Mouse (Mus musculus): ENCODE data around the gene B4galnt1.

The B4galnt1 gene

GRCm38 (mm10) chr10:127141500-127141899 is 23.5 kb upstream of the B4galnt1 start:
- 78% methylated on average over 8 of the region's 8 CpGs for WGBS

DNA sequence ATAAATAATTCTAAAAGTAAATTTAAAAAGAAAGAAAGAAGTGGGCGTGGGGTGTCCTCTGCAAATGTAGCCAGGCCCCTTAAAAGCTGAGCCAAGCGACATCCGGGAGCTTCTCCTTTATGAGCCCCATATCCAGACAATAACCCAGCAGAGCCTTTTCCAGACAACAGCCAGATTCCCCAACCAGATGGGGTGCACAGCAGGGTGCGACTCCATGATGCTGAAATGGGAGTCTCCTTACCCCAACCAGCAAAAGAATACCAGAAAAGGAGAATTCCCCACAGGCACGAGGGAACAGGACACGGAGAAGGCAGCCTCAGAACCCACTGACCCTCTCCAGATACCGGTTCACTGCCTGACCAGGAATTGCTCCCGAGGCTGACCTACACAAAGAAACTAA is 21.8 kb upstream of the B4galnt1 start:
- WGBS, result 86% methylated on average over 8 of the region's 8 CpGs

DNA sequence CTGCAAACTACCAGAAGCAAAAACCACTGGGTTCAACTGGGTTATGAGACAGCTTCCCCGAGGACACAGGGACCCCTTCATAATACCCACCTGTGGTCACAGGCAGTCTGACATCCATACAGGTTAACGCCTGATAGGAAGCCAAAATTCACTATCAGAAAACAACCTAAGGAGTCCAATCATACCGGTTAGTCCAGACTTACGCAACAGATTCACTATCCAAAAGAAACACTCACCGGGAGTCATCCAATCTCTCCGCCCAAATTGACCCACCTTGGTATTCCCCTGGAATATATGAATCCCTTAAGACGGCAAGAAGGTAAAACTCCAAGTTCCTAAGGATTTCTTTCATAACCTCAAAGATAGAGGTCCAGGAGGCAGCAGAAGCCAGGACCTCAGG is 20.5 kb upstream of the B4galnt1 start:
- 92% methylated on average over 7 of the region's 7 CpGs for WGBS

- 84% methylated on average over 5 of the region's 5 CpGs for WGBS
These were observed 19.7 kb upstream of the B4galnt1 start for GRCm38 (mm10) chr10:127145303-127145702.

GRCm38 (mm10) chr10:127147135-127147534 is 17.9 kb upstream of the B4galnt1 start:
- 76% methylated on average over 6 of the region's 6 CpGs for WGBS

GRCm38 (mm10) chr10:127150471-127150872 is 14.6 kb upstream of the B4galnt1 start:
- WGBS, result 62% methylated on average over 4 of the region's 4 CpGs

DNA sequence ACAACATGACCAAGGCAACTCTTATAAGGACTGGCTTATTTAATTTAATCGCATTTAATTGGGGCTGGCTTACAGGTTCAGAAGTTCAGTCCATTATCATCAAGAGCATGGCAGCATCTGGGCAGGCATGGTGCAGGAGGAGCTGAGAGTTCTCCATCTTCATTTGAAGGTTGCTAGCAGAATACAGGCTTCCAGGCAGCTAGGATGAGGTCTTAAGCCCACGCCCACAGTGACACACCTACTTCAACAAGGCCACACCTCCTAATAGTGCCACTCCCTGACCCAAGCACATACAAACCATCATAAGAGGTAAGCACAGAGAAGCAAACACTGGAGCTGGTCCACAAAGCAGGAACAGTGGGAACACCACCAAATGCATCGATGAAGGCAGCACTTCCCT is 13.8 kb upstream of the B4galnt1 start:
- WGBS, result 88% methylated on average over 3 of the region's 3 CpGs

DNA sequence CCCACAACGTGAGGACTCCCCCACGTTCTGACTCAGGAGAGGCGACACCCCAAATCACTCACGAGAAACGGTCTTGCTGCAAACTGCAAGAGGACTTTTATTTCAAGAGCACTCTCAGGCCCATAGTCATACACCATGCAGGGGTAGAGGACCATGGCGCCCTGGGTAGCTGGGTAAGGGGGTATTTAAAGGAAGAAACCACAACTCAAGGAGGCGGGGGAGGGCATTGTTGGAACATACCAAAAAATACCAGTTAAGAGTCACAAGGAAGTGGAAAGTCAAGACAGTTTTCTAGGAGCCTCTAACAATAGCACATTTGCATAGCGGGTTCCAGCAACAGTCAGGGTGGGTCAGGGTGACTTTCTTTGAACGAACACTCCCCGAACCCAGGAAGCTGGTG is 12.5 kb upstream of the B4galnt1 start:
- WGBS, result 86% methylated on average over 10 of the region's 10 CpGs

GRCm38 (mm10) chr10:127153323-127153722 is 11.7 kb upstream of the B4galnt1 start:
- 96% methylated on average over 7 of the region's 7 CpGs for WGBS

- WGBS, result 98% methylated on average over 2 of the region's 2 CpGs
These were observed 10.8 kb upstream of the B4galnt1 start for GRCm38 (mm10) chr10:127154241-127154640.

DNA sequence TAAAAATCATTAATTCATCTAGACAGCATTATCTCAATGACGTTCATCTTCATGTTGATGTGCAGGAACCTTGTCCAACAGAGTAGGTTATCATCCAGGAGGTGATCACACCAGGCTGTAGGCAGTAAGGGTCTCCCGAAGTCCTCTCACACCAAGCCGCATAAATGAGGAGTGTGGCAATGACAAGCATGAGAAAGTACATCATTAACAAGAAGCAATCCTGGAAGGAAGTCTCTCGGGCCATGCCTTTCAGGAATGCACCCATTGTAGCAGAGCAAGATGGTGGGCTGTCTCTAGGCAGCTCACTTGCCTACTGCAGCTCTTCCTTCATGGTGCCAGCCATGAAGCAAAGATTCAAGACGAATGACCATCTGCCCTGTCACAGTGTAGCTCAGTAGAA is 10.4 kb upstream of the B4galnt1 start:
- 89% methylated on average over 5 of the region's 5 CpGs for WGBS

- 94% methylated on average over 1 of the region's 1 CpGs for WGBS
These were observed 8.9 kb upstream of the B4galnt1 start for GRCm38 (mm10) chr10:127156089-127156488.

DNA sequence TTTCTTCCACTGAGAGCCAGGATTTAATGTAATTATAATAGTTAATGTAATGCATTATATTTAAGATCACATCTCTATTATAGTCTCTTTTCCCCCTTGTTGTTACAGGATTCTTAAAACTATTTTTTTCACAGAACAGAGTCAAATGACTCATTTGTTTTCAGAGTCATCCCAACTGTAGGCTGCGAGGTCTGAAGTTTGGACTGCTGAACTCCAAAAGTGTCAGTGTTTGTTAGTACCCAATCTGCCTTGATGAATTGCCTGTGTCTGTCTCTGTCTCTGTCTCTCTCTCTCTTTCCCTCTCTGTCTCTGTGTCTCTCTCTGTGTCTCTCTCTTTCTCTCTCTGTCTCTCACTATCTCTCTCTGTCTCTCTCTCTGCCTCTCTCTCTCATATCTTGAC is 8.5 kb upstream of the B4galnt1 start:
- WGBS, result 69% methylated on average over 1 of the region's 1 CpGs

DNA sequence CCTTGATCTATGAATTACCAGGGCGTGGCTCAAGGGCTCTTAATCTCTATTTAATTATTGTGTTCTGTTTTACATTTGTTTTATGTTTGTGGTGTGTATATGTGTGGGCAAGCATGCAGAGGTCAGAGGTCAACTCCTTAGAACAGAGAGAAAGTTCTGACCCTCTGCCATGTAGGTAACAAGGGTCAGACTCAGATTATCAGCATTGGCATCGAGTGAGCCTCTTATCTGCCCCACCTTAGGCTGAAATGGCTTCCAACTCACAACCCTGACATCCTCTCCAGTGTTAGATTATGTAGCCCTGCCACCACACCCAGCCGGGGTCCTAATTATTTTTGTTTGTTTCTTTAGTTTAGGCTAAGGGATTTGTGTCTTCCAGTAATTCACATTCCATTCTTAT is 6.6 kb upstream of the B4galnt1 start:
- 77% methylated on average over 3 of the region's 3 CpGs for WGBS

DNA sequence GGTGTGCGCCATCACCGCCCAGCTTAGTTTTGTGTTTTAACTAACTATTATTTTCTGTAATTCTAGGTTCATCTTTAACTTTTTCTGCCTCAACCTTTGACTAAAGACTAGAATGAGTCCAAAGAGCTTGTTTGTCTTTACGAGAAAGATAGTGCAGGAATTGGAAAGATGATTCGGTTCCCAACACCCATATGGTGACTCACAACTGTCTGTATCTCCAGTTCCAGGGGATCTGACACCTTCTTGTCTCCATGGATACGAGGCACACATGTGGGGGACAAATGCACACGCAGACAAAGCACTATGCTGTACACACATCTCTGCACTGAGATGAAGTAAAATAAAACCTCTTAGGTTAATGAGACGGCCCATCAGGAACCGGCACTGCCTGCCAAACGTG is 4.9 kb upstream of the B4galnt1 start:
- WGBS, result 59% methylated on average over 9 of the region's 9 CpGs

DNA sequence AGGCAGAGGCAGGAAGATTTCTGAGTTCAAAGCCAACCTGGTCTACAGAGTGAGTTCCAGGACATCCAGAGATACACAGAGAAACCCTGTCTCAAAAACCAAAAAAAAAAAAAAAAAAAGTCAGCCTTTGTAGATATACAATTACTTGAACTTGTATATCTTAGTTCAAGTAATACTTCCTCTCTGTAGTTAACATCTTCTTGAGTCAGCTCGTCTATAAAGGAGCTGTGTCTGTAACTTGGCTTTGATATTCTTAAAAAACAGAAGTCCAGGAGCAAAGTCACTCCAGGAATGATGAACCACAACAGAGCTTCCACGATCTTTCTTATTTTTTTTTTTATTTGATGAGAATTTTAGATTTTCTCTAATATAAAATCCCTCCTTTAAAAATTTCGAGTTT is 4.3 kb upstream of the B4galnt1 start:
- 59% methylated on average over 3 of the region's 3 CpGs for WGBS

DNA sequence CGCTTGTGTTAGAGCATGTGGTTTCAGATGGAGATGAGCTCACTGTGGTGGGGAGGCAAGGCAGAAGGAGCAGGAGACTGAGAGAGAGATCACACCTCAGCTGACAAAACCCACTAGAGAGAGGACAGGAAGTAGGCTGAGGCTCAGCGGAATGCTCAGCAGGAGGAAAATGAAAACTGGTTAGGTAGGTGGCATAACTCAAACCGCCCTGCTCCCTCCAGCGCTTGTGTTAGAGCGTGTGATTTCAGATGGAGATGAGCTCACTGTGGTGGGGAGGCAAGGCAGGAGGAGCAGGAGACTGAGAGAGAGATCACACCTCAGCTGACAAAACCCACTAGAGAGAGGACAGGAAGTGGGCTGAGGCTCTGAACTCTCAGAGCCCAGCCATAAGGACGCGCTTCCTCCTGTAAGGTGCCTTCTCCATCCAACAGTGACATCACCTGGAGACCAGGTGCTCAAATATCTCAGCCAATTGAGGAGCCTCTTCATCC is 2.2 kb upstream of the B4galnt1 start:
- 36% methylated on average over 7 of the region's 7 CpGs for WGBS

DNA sequence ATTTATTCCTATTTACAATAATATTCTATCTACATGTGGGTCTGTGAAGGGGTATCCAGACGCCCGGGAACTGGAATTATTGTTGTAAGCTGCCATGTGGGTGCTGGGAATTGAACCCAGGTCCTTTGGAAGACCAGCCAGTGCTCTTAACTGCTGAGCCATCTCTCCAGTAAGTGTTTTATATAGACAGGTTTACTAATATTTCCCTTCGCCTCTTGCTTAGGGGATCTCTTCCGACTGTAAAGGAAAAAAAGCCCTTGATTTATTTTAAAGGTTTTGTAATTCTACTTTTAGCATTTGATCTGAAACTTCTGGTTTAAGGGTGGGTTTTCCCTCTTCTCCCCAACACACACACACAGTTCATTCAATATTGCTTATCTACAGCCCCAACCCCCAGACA is 835 bp upstream of the B4galnt1 start:
- WGBS, result 80% methylated on average over 4 of the region's 4 CpGs

DNA sequence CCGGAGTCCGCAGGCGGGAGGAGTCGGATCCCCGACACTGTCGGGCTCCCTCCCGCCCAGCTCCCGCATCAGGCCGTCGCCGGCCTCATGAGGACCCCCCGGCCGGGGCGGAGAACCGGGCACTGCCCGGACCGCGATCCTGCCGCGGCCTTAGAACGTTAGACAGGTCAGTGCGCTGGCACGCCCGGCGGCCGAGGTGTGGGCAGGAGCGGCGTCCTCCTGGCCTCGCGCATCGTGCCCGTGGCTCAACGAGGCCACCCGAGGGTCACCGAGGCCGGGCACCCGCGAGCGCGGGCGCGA is 279 bp downstream of the B4galnt1 start:
- 0% methylated on average over 39 of the region's 42 CpGs for WGBS

DNA sequence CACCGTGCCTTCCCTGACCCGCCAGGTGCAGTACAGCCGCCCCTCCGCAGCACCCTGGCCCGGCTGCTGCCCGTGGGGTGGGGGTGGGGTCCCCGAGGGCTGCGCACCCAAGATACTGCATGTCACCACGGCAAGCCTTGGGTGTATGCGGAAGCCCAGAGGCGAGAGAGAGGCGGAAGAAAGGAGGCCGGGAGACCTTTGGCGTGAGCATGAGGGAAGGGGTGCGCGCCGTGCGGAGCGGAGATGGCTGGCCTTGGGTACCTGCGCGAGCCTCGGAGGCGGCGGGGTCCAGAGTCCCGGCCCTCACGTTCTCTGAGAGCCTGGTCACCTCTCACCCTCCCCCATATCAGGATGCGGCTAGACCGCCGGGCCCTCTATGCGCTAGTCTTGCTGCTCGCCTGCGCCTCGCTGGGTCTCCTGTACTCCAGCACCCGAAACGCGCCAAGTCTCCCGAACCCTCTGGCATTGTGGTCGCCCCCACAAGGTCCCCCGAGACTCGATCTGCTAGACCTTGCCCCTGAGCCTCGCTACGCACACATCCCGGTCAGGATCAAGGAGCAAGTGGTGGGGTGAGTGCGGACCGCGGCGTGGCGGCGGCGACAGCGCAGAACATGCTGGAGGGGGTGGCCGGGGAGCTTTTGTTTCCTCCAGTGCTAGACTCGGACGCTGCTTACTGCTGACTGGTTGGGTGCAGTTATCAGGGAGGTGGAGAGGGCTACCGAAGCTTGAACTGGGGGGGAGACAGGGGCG is 804 bp downstream of the B4galnt1 start:
- under 1% methylated on average over 56 of the region's 56 CpGs for WGBS

GRCm38 (mm10) chr10:127166404-127166715 is 1.3 kb downstream of the B4galnt1 start:
- WGBS, result 11% methylated on average over 11 of the region's 11 CpGs

DNA sequence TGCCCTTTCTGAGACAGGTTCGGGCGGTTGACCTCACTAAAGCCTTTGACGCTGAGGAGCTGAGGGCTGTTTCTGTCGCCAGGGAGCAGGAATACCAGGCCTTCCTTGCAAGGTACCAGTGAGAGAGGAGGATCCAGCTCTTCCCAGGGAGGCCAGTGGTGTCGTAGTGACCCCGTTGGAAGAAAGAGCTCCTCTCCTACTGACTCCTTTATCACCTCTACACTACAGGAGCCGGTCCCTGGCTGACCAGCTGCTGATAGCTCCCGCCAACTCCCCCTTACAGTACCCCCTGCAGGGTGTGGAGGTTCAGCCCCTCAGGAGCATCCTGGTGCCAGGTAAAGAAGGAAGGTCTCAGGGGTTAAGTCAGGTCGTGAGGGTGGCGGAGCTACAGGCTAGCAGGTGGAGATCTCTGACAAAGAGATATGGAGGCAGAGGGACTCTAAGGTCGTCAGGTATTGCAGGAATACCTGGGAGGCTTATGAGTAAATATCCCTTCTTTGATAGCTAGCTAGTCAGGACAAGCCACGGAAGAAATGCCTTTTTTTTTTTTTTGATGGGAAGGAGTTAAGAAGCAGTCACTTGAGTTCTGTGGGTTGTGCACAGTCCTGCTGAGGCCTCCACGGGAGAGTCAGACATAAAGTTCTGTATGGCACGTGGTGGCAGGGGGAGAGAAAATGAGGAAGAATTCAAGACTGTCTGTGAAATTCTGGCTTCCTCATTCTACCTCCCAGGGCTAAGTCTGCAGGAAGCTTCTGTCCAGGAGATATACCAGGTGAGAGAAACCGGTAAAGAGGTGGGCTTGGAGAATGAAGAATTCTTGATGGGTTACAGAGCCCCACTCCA is 2.0 kb downstream of the B4galnt1 start:
- 34% methylated on average over 15 of the region's 15 CpGs for WGBS

GRCm38 (mm10) chr10:127167614-127168192 is 2.7 kb downstream of the B4galnt1 start:
- WGBS, result 39% methylated on average over 10 of the region's 10 CpGs
